Mouse (Mus musculus) layer of hippocampus, postnatal 25 days (tissue): ENCODE measurements around the gene Pm20d1. TPM values are rescaled to one million over a fixed set of nuclear protein-coding genes. Genes with fewer than 3 reads are reported as not detected.

Source experiments
- DNase-seq, 2 experiments: peaks; one replicate each; pipeline ENCODE4 v3.0.0; 2022; ENCODE audit warnings: mixed read lengths in 2 of 2, low spot score in 1 of 2; ENCODE audit errors: extremely low spot score in 1 of 2
- total RNA-seq, 2 experiments: library from RNA; stranded (reverse); gene quantifications; 2 replicates each; pipeline ENCODE4 v1.2.3; 2021

The Pm20d1 gene
- total RNA-seq, 2 experiments from 2014 or later: 2.0 to 3.2 TPM

GRCm38 (mm10) chr1:131827207-131827786 lies 30.1 kb downstream of the Pm20d1 start, which contains the start of gene Slc41a1:
Slc41a1 (plus strand) TSS chr1:131827493.
- no peak for DNase-seq

GRCm38 (mm10) chr1:131827787-131828258 lies 30.6 kb downstream of the Pm20d1 start:
- DNase-seq: peak; percentile 84 to 96

GRCm38 (mm10) chr1:131828297-131829126 lies 31.3 kb downstream of the Pm20d1 start:
- no peak for DNase-seq

DNA sequence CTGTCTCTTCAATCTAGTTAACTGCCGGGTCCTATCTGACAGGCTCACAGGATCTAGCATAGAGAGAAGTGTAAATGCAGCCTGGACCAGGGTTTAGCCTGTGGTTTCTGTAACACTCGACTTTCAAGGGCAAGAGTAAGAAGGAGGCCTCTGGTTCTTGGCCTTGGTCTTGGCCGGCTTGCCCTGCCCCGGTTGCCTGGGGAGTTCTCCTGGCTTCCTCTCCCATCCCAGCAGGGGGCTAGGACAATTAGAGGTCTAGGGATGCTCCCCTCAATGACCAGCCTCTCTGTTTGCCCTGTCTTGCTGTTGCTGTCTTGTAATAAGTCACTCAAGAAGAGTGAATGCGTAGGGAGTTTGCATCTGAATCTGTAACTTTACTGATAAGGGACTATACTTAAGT lies 32.1 kb downstream of the Pm20d1 start:
- no peak for DNase-seq

GRCm38 (mm10) chr1:131830561-131830960 lies 33.4 kb downstream of the Pm20d1 start:
- DNase-seq: no peak

DNA sequence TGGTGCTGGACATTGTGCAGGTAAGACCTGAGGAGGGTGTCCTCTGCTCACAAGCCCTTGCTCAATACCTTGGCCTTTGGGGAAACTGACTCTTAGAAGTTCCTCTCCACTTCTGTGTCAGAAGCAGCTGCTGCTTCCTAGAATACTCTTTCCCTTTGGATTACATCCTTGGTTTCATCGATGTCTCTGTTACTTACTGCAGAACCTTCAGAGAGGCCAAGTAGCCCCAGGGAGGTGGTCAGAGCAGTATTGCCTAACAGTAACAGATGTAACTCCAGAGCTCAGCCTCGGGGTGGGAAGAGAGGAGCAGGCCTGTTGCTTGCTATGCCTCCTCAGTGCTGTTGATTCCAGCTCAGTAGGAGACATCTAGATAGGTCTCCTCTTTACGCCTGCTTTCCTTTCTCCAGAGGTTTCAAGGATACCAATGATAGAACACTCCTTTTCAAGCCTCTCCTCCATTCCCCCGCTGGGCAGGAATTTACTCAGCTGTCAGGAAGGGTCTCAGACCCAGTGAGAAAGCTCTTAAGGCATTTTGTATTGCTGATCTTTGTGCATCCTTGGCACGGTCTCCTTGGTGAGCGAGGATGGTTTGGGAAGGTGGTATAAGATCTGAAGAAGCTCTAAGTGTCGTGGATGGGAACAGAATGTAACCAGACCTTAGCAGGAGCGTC lies 33.9 kb downstream of the Pm20d1 start:
- DNase-seq: no peak

- DNase-seq: no peak
Observed at GRCm38 (mm10) chr1:131837035-131837434, 39.9 kb downstream of the Pm20d1 start.

DNA sequence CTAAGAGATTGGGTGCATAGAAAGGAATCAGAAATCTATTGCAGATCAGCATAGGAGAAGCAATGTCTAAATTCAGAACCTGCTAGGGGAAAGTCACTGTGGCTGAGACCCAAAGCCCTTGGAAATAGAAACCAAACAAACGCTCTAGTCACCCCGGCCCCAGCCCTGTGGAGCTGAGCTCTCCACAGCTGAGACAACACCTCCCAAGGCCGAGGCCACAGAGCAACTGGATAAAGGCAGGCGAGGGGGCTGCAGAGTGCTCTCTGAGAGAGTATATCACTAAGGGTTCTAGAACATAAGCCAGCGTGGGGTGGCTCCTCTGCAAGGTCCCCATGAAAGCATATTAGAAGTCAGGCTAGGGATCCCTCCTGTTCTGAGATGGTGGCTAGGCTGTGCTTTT lies 41.4 kb downstream of the Pm20d1 start:
- DNase-seq: no peak

- no peak for DNase-seq
Observed at GRCm38 (mm10) chr1:131839279-131839678, 42.1 kb downstream of the Pm20d1 start.

DNA sequence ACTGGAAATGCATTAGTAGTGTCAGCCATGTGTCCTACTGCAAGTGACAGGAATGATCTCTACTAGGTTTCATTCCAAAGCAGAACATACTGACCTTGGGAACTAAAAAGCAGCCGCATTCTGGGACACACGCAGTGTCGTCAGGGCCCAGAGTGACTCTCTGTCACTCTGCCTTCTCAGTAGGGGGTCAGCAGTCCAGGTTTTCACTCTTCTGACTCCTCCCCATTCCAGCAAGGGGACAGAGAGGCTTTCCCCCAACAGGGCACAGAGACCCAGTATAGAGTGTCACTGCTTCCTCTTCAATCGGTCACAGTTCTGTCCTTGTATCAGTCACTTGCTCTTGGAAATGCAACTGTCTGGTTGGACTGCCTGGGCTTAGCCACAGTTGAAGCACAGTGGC lies 45.0 kb downstream of the Pm20d1 start:
- no peak for DNase-seq

- DNase-seq: no peak
Observed at GRCm38 (mm10) chr1:131843758-131844157, 46.6 kb downstream of the Pm20d1 start.

DNA sequence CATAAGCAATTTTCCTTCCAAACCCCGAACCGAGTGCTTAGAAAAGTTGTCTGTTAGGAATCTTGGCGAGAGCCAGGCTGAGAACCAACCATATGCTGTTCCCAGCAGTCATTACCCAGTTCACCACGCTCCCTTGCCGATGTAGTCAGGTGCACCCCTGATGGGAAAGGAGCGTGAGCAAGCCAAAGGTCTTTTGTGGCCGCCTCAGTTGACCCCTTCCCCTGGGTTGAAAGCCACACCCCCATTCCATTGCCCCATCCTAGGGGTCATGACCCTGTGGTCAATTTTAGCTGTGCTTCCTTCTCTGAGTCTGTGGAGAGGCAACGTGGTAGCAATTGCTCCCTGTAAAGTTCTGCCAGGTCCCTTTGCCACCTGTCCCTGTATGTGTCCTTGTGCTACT lies 47.7 kb downstream of the Pm20d1 start:
- DNase-seq: no peak

DNA sequence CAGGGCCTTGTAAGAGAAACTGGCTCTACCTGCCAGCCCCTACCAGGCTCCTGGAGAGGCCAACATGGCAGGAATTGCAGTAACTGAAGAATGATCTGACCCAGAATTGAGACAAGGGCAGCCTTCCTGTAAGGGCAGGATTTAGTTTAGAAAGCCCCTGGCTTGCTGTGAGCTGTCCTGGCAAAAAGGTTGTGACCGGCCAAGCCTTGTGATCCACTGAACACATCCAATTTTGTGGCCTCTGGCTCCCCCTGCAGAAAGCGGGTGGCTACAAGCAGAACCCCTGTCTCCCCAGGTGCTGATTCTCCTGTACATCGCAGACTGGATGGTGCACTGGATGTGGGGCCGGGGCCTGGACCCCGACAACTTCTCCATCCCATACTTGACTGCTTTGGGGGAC lies 49.1 kb downstream of the Pm20d1 start:
- peak; percentile 51 to 69 for DNase-seq

GRCm38 (mm10) chr1:131861811-131862210 lies 64.6 kb downstream of the Pm20d1 start:
- DNase-seq: no peak

GRCm38 (mm10) chr1:131865596-131865995 lies 68.4 kb downstream of the Pm20d1 start:
- no peak for DNase-seq

DNA sequence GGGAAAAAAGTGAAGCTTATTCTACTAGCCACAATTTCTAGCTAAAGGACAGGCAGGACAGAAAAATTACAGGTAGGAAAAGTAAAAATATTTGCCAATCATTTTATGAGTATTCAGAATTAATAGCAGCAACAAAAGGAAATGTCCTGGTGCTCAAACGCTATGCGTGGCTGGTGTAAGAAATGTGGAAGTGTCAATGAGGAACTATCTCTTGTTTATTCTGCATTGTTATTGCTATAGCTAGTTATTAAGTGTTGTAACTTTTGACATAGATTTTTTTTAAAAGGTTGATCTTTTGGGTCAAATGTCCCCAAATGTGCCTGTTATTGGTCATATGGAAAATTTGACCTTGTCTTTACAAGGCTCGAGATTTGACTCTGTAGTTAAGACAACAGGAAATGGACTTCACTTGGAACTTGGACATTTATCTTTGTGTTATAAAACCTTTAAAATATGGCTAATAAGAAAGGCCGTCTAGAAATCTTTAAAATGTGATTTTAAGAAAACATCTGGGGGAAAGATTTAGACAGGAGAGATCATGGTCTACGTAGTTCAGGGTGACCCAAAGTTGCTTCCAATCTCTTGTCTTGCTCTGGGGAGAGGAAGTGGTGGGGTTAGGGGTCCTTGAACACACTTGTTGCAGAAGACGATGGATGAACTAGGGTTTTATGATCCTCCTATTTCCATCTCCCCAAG lies 69.3 kb downstream of the Pm20d1 start:
- no peak for DNase-seq

GRCm38 (mm10) chr1:131867093-131867945 lies 70.1 kb downstream of the Pm20d1 start, which contains the start of gene Rab29:
Rab29 (plus strand) TSS chr1:131867224.
- peak; percentile 80 to 84 for DNase-seq

GRCm38 (mm10) chr1:131867946-131868290 lies 70.7 kb downstream of the Pm20d1 start:
- DNase-seq: no peak

DNA sequence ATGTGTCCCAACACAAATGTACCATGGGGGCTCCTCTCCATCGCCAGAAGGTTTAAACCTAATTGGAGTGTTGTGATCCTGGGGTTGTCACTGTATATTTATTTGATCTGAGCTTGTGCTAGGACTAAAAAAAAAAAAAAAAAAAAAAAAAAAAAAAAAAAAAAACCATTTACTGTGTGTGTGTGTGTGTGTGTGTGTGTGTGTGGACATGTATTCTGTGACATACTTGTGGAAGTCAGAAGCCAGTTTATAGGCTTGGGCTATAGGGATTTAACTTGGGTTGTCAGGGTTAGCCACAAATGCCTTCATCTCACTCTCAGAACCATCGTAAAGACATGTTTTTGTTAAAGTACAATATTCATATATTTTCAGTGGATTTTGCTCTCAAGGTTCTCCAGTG lies 72.4 kb downstream of the Pm20d1 start:
- no peak for DNase-seq
